Mouse (Mus musculus) retina, embryonic 14.5 days (tissue): ENCODE measurements around the gene Ly6g6e.

Experiments
- DNase-seq: peaks from one replicate; pipeline ENCODE4 v3.0.0-alpha.2; 2015; ENCODE audit warnings: low spot score

Gene Ly6g6e

GRCm38 (mm10) chr17:35049561-35050016 lies 27.1 kb upstream of the Ly6g6e start, which contains the start of gene Clic1:
Gene Clic1 (plus strand): TSS chr17:35049966.
- DNase-seq = peak; percentile 92

GRCm38 (mm10) chr17:35050126-35050750 lies 26.5 kb upstream of the Ly6g6e start:
- DNase-seq = peak; percentile 68

GRCm38 (mm10) chr17:35051156-35052086 lies 25.3 kb upstream of the Ly6g6e start:
- peak; percentile 77 for DNase-seq

GRCm38 (mm10) chr17:35052271-35052798 lies 24.4 kb upstream of the Ly6g6e start:
- DNase-seq = no peak

- DNase-seq = no peak
Measured at GRCm38 (mm10) chr17:35055691-35056495, 20.8 kb upstream of the Ly6g6e start.

GRCm38 (mm10) chr17:35057090-35057489 lies 19.6 kb upstream of the Ly6g6e start:
- DNase-seq = no peak

GRCm38 (mm10) chr17:35058316-35058715 lies 18.4 kb upstream of the Ly6g6e start:
- DNase-seq = no peak

- DNase-seq = peak; percentile 99
Measured at GRCm38 (mm10) chr17:35058911-35059892, 17.5 kb upstream of the Ly6g6e start, which contains the start of gene Ddah2. Gene Ddah2 (plus strand): TSS chr17:35059035.

GRCm38 (mm10) chr17:35060071-35060470 lies 16.6 kb upstream of the Ly6g6e start:
- no peak for DNase-seq

GRCm38 (mm10) chr17:35060737-35061297 lies 15.9 kb upstream of the Ly6g6e start:
- no peak for DNase-seq

- no peak for DNase-seq
Measured at GRCm38 (mm10) chr17:35061299-35061698, 15.4 kb upstream of the Ly6g6e start.

- DNase-seq = no peak
Measured at GRCm38 (mm10) chr17:35063466-35063865, 13.2 kb upstream of the Ly6g6e start.

- DNase-seq = no peak
Measured at GRCm38 (mm10) chr17:35064378-35064877, 12.3 kb upstream of the Ly6g6e start.

- peak; percentile 53 for DNase-seq
Measured at GRCm38 (mm10) chr17:35064951-35065947, 11.5 kb upstream of the Ly6g6e start, which contains the start of gene Ly6g6c. Gene Ly6g6c (plus strand): TSS chr17:35065388.

GRCm38 (mm10) chr17:35066084-35066483 lies 10.6 kb upstream of the Ly6g6e start, which contains the start of gene Mpig6b:
Gene Mpig6b (minus strand): TSS chr17:35066184.
- no peak for DNase-seq

GRCm38 (mm10) chr17:35068213-35068914 lies 8.3 kb upstream of the Ly6g6e start:
- no peak for DNase-seq

GRCm38 (mm10) chr17:35070556-35071229 lies 6.0 kb upstream of the Ly6g6e start:
- DNase-seq = no peak
